Mouse (Mus musculus) left cerebral cortex, postnatal 36 days (tissue): Measurements from ENCODE around the gene Cdk1. TPM values are rescaled to one million over a fixed set of nuclear protein-coding genes. Genes with fewer than 3 reads are reported as not detected.

Source experiments
- DNase-seq, 2 experiments: peaks; one replicate each; pipeline ENCODE4 v3.0.0; 2021 to 2022; ENCODE audit warnings: low spot score in 2 of 2, mixed read lengths in 1 of 2
- intact Hi-C: fragments of 180-260 bp; cut with DNase I; formaldehyde crosslinking; loops from one replicate; pipeline ENCODE4 v1.15.1; 2025
- total RNA-seq, 2 experiments: library from RNA; stranded (reverse); gene quantifications; 2 replicates each; pipeline ENCODE4 v1.2.3; 2021

Gene Cdk1
- total RNA-seq, 2 experiments from 2014 or later = 0.68 to 1.6 TPM

- intact Hi-C loops = loop anchor here (5.0 kb wide), 2 partner anchors 134 to 414 kb away; no protein-coding TSS in a partner anchor
- DNase-seq = peak; percentile 59 to 71
These were observed 31.8 kb downstream of the Cdk1 start for GRCm38 (mm10) chr10:69320667-69321518.

GRCm38 (mm10) chr10:69318514-69318913, 34.2 kb downstream of the Cdk1 start:
- no peak for DNase-seq
- intact Hi-C loops = no loop called here

- intact Hi-C loops = no loop called here
- no peak for DNase-seq
These were observed 38.8 kb downstream of the Cdk1 start for GRCm38 (mm10) chr10:69313944-69314343.

GRCm38 (mm10) chr10:69311867-69312266, 40.9 kb downstream of the Cdk1 start:
- intact Hi-C loops = no loop called here
- no peak for DNase-seq

GRCm38 (mm10) chr10:69309109-69309508, 43.6 kb downstream of the Cdk1 start:
- no peak for DNase-seq
- intact Hi-C loops = no loop called here

- peak; percentile 40 to 47 for DNase-seq
- intact Hi-C loops = loop anchor here (1.0 kb wide), 1 partner anchor 121 kb away; no protein-coding TSS in a partner anchor
These were observed 45.7 kb downstream of the Cdk1 start for GRCm38 (mm10) chr10:69307067-69307466.

GRCm38 (mm10) chr10:69306205-69306604, 46.5 kb downstream of the Cdk1 start:
- intact Hi-C loops = no loop called here
- DNase-seq = no peak

- no peak for DNase-seq
- intact Hi-C loops = no loop called here
These were observed 47.1 kb downstream of the Cdk1 start for GRCm38 (mm10) chr10:69305600-69305999.

- intact Hi-C loops = no loop called here
These were observed 47.9 kb downstream of the Cdk1 start for GRCm38 (mm10) chr10:69304819-69305218.

GRCm38 (mm10) chr10:69302667-69303066, 50.1 kb downstream of the Cdk1 start:
- DNase-seq = no peak
- intact Hi-C loops = no loop called here

More at GRCm38 (mm10) chr10:69304819-69305218, 47.9 kb downstream of the Cdk1 start:
- DNase-seq = no peak

GRCm38 (mm10) chr10:69299985-69300384, 52.8 kb downstream of the Cdk1 start:
- intact Hi-C loops = no loop called here
- no peak for DNase-seq

GRCm38 (mm10) chr10:69295919-69296318, 56.8 kb downstream of the Cdk1 start:
- intact Hi-C loops = no loop called here
- DNase-seq = no peak

GRCm38 (mm10) chr10:69290736-69291135, 62.0 kb downstream of the Cdk1 start:
- DNase-seq = no peak
- intact Hi-C loops = no loop called here

- no peak for DNase-seq
- intact Hi-C loops = no loop called here
These were observed 64.0 kb downstream of the Cdk1 start for GRCm38 (mm10) chr10:69288720-69289119.

GRCm38 (mm10) chr10:69288086-69288485, 64.7 kb downstream of the Cdk1 start:
- intact Hi-C loops = no loop called here
- no peak for DNase-seq

GRCm38 (mm10) chr10:69286939-69287338, 65.8 kb downstream of the Cdk1 start:
- no peak for DNase-seq
- intact Hi-C loops = no loop called here

Other genes starting within 250 kb of the Cdk1 start
- gene Rhobtb1, start 201.5 kb downstream of the Cdk1 start, total RNA-seq = 1 to 10 TPM; 4.7 to 9.3 TPM
- 1 to 10 TPM; 3.0 to 4.2 TPM for gene A930033H14Rik, start 139.8 kb downstream of the Cdk1 start, total RNA-seq
- 100 to 1,000 TPM; 498 to 546 TPM for gene Ank3, start 45.8 kb upstream of the Cdk1 start, total RNA-seq